Mouse (Mus musculus) kidney, adult 2 months (tissue): ENCODE measurements around the gene Ptgir. TPM values are rescaled to one million over a fixed set of nuclear protein-coding genes. Genes with fewer than 3 reads are reported as not detected.

Source experiments
- DNase-seq: peaks from one replicate; pipeline ENCODE4 v3.0.0; 2021
- H3K27ac ChIP-seq: fragments of 200-500 bp; 2 replicates; pipeline ENCODE4 v1.5.1; 2012; ENCODE audit warnings: low read depth, low read length, control low read depth, inconsistent platforms; ENCODE audit not compliant: insufficient read depth
- H3K27me3 ChIP-seq: fragments of 200-500 bp; replicated peaks from 2 replicates; pipeline ENCODE4 v1.6.1; 2012; ENCODE audit warnings: mild to moderate bottlenecking, moderate library complexity, low read length, inconsistent platforms; ENCODE audit not compliant: control insufficient read depth, insufficient read depth
- H3K36me3 ChIP-seq: fragments of 200-500 bp; 2 replicates; pipeline ENCODE4 v1.6.1; 2012; ENCODE audit warnings: mild to moderate bottlenecking, moderate library complexity, low read length, inconsistent platforms; ENCODE audit not compliant: control insufficient read depth, insufficient read depth
- H3K4me1 ChIP-seq: fragments of 200-500 bp; 2 replicates; pipeline ENCODE4 v1.6.1; 2011; ENCODE audit warnings: low read length; ENCODE audit not compliant: control insufficient read depth, insufficient read depth
- H3K4me3 ChIP-seq: fragments of 200-500 bp; 2 replicates; pipeline ENCODE4 v1.5.1; 2011; ENCODE audit warnings: mild to moderate bottlenecking, low read depth, low read length, control low read depth; ENCODE audit not compliant: insufficient read depth
- CTCF ChIP-seq: fragments of 200-500 bp; conservative IDR thresholded peaks from 2 replicates; pipeline ENCODE4 v1.5.1; 2011; ENCODE audit warnings: low read depth, mild to moderate bottlenecking, control low read depth, low read length, moderate library complexity, mixed read lengths; ENCODE audit not compliant: insufficient read depth, insufficient read length
- POLR2A ChIP-seq: fragments of 200-500 bp; IDR thresholded peaks from one replicate; pipeline ENCODE4 v1.6.1; 2011; ENCODE audit warnings: low read depth, low read length, control low read depth
- WGBS: fragments of 180-500 bp; shearing (Covaris S2); methylation state at CpG from one replicate; pipeline ENCODE4 v1.1.7; 2018; 5-methylcytosine and 5-hydroxymethylcytosine counted together
- polyA plus RNA-seq: library from polyadenylated mRNA; depleted of rRNA; stranded (reverse); fragments of >200 nt; gene quantifications from 2 replicates; pipeline ENCODE4 v1.2.3, GENCODE M21; 2012

Ptgir gene
- polyA plus RNA-seq, 1 experiment = 4.0 TPM

- DNase-seq = no peak
- Histone ChIP-seq H3K36me3 (no peaks in the 10 kb centered on the region), H3K4me3 (no peak overlapping the region), H3K27me3 (no peaks in the 10 kb centered on the region), H3K27ac (no peak overlapping the region), H3K4me1 (no peaks in the 10 kb centered on the region)
- 40% methylated on average over 5 of the region's 5 CpGs for WGBS
- TF ChIP-seq POLR2A (no peak), CTCF (no peak)
These were observed 5.8 kb upstream of the Ptgir start for GRCm38 (mm10) chr7:16900526-16900925.

DNA sequence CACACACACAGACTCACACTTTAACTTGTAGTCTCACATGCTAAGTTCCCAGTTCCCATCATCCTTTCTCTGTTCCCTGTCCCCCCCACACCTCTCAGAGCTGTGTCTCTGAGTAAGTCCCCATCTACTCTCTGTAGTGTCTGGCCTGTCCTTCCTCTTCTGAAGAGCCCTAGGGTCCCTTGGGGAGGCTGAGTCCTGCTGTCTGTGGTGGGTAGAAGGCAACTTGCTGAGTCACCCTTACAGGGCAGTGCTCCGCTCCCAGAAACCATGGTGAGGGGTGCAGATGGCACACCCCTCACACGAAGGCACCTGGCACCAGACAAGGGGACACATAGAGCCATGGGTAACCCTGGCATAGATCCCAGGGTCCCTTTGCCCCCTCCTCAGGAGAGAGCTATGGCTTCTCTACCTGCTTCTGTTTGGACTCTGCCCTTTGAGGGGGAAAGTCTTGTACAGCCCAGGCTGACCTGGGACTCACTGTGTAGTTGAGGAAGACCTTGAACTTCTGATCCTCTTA lies 2.8 kb upstream of the Ptgir start:
- no peaks in the 10 kb centered on the region for H3K4me1 ChIP-seq
- TF ChIP-seq CTCF (no peak), POLR2A (no peak)
- 89% methylated on average over 2 of the region's 2 CpGs for WGBS

DNA sequence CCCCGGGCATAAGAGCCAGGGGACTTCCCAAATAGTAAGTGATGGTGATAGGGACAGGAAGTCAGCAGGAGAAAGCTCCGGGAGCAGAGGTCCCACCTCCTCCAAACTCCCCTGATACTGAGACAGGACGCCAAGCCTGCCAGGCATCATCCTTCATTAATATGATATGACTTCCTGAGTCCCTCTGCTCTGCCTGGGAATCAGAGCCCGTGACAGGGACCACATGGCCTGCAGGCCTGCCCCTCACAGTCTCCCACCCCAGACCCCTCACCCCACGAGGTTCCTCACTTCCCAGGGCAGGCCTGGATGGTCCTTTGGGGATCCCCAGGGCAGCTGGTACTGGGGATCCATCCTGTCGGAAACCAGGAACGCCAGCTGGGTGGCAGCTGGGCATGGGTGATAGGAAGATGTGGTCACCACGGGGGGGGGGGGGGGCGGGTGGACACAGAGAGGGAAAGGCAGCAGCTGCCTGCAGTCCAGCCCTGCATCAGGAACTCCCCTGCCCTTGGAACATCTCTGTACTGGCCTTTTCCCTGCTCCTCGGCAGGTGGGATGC lies 2.1 kb upstream of the Ptgir start:
- DNase-seq = no peak
- Histone ChIP-seq H3K27ac (no peak overlapping the region), H3K4me3 (no peak overlapping the region), H3K36me3 (no peaks in the 10 kb centered on the region), H3K27me3 (no peaks in the 10 kb centered on the region), H3K4me1 (no peaks in the 10 kb centered on the region)
- TF ChIP-seq CTCF (no peak), POLR2A (no peak)
- 34% methylated on average over 9 of the region's 10 CpGs for WGBS

More for the DNA sequence above, 2.8 kb upstream of the Ptgir start:
- Histone ChIP-seq H3K27me3 (no peaks in the 10 kb centered on the region), H3K4me3 (no peak overlapping the region), H3K36me3 (no peaks in the 10 kb centered on the region), H3K27ac (no peak overlapping the region)
- no peak for DNase-seq

GRCm38 (mm10) chr7:16905491-16906021 lies 734 bp upstream of the Ptgir start:
- DNase-seq = peak; percentile 55
- no peaks in the 10 kb centered on the region for H3K4me1 ChIP-seq
- 63% methylated on average over 9 of the region's 9 CpGs for WGBS

DNA sequence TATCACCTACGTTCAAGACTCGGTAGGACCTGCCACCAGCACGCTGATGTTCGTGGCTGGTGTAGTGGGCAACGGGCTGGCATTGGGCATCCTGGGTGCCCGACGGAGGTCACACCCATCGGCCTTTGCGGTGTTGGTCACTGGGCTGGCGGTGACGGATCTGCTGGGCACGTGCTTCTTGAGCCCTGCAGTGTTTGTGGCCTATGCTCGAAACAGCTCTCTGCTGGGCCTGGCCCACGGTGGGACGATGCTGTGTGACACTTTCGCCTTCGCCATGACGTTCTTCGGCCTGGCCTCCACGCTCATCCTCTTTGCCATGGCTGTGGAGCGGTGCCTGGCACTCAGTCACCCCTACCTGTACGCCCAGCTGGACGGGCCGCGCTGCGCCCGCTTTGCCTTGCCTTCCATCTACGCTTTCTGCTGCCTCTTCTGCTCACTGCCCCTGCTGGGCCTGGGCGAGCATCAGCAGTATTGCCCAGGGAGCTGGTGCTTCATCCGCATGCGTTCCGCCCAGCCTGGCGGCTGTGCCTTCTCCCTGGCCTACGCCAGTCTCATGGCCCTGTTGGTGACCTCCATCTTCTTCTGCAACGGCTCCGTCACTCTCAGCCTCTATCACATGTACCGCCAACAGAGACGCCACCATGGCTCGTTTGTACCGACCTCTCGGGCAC lies 734 bp downstream of the Ptgir start:
- WGBS = 92% methylated on average over 41 of the region's 41 CpGs
- peak overlapping the region; percentile 4; the same call in 1 of the 2 replicates for H3K4me3 ChIP-seq
- no peaks in the 10 kb centered on the region for H3K36me3 ChIP-seq
- no peak for TF ChIP-seq POLR2A
- no peaks in the 10 kb centered on the region for H3K27me3 ChIP-seq
- no peak overlapping the region for H3K27ac ChIP-seq
- no peaks in the 10 kb centered on the region for H3K4me1 ChIP-seq
- no peak for DNase-seq

More at GRCm38 (mm10) chr7:16905491-16906021, 734 bp upstream of the Ptgir start:
- TF ChIP-seq CTCF = no peak
- TF ChIP-seq POLR2A = no peak
- H3K27me3 ChIP-seq = no peaks in the 10 kb centered on the region
- H3K4me3 ChIP-seq = no peak overlapping the region
- H3K36me3 ChIP-seq = no peaks in the 10 kb centered on the region
- H3K27ac ChIP-seq = peak overlapping the region; percentile 67; the same call in 1 of the 2 replicates

DNA sequence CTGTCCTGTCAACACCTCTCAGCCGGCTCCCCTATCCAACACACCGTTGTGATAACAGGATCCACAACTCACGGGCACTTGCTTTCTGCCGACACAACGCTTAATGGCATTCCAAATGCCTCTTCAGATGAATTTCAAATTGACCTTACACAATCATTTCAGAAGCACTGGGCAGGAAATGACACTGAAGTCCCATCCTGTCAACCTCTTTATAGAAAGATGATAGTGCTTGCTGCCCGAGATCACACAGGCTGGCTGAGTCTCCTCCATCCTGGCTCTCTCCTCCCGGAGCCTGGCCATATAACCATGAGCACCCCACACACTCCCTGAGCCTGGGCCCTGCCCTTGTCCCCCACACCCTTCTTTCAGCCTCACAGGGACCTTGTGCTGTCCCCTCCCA lies 1.6 kb downstream of the Ptgir start:
- no peaks in the 10 kb centered on the region for H3K36me3 ChIP-seq
- H3K27ac ChIP-seq = no peak overlapping the region
- no peak for DNase-seq
- no peak for TF ChIP-seq CTCF
- TF ChIP-seq POLR2A = no peak
- WGBS = 43% methylated on average over 7 of the region's 7 CpGs
- no peaks in the 10 kb centered on the region for H3K27me3 ChIP-seq
- H3K4me3 ChIP-seq = no peak overlapping the region
- no peaks in the 10 kb centered on the region for H3K4me1 ChIP-seq

DNA sequence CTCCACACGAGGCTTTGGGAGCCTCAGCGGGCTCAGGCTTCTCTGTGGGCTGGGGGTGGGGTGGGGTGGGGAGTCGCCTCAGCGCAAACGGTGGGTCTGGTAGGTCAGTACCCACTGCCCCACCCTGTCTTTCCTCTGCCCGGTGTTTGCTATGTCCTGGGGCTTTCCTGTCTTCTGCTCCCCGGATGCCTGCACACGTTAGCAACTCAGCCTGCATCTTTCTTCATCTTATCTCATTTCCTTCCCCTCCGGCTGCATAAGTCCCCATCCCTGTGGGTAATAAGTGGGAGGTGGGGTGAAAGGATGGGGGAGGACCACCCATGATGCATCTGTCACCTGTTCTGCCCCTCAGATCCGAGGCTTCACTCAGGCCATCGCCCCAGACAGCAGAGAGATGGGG lies 2.1 kb downstream of the Ptgir start:
- no peaks in the 10 kb centered on the region for H3K4me1 ChIP-seq
- H3K36me3 ChIP-seq = no peaks in the 10 kb centered on the region
- TF ChIP-seq POLR2A (no peak), CTCF (no peak)
- no peaks in the 10 kb centered on the region for H3K27me3 ChIP-seq
- 30% methylated on average over 11 of the region's 11 CpGs for WGBS
- no peak for DNase-seq
- no peak overlapping the region for H3K4me3 ChIP-seq
- H3K27ac ChIP-seq = no peak overlapping the region
